Mouse (Mus musculus) neural tube, embryonic 14.5 days (tissue): ENCODE measurements around the gene Adipor2. TPM values are rescaled to one million over a fixed set of nuclear protein-coding genes. Genes with fewer than 3 reads are reported as not detected.

Source experiments
- ATAC-seq: fragments of 200-750 bp; cut with Nextera tagmentation; 2 replicates; pipeline ENCODE4 v1.8.0; 2017; ENCODE audit warnings: low read depth, mild to moderate bottlenecking, moderate TSS enrichment, moderate library complexity
- H3K27ac ChIP-seq: fragments of 300-500 bp; sonication (generic); 2 replicates; pipeline ENCODE4 v1.5.1; 2014; ENCODE audit warnings: low read depth, mild to moderate bottlenecking, control low read depth, low read length, moderate library complexity, mixed read lengths
- H3K27me3 ChIP-seq: fragments of 300-500 bp; sonication (generic); 2 replicates; pipeline ENCODE4 v1.6.1; 2014; ENCODE audit warnings: low read length; ENCODE audit not compliant: control insufficient read depth, insufficient read depth
- H3K36me3 ChIP-seq: fragments of 300-500 bp; sonication (generic); 2 replicates; pipeline ENCODE4 v1.6.1; 2014; ENCODE audit warnings: low read length, mixed read lengths; ENCODE audit not compliant: control insufficient read depth, insufficient read depth
- H3K4me1 ChIP-seq: fragments of 300-500 bp; sonication (generic); 2 replicates; pipeline ENCODE4 v1.6.1; 2014; ENCODE audit warnings: low read length; ENCODE audit not compliant: control insufficient read depth, insufficient read depth
- H3K4me2 ChIP-seq: fragments of 300-500 bp; sonication (generic); 2 replicates; pipeline ENCODE4 v1.6.1; 2014; ENCODE audit warnings: mild to moderate bottlenecking, low read depth, low read length, control low read depth
- H3K4me3 ChIP-seq: fragments of 300-500 bp; sonication (generic); 2 replicates; pipeline ENCODE4 v1.5.1; 2014; ENCODE audit warnings: low read depth, low read length, control low read depth, mixed read lengths
- H3K9ac ChIP-seq: fragments of 300-500 bp; sonication (generic); replicated peaks from 2 replicates; pipeline ENCODE4 v1.6.1; 2014; ENCODE audit warnings: low read depth, mild to moderate bottlenecking, control low read depth, low read length, mixed read lengths
- H3K9me3 ChIP-seq: fragments of 300-500 bp; sonication (generic); 2 replicates; pipeline ENCODE4 v1.6.1; 2016; ENCODE audit warnings: low read length; ENCODE audit not compliant: control insufficient read depth
- WGBS: fragments of 180-500 bp; shearing (Covaris S2); extraction: QIAGEN DNeasy Blood & Tissue Kit; methylation state at CpG from one replicate; pipeline ENCODE4 v1.1.7; 2014; 5-methylcytosine and 5-hydroxymethylcytosine counted together
- polyA plus RNA-seq: library from polyadenylated mRNA; unstranded; fragments of >200 nt; fragmentation: Nextera tagmentation; extraction: Ambion mirVana; gene quantifications from 2 replicates; pipeline ENCODE4 v1.2.1, GENCODE M21; 2014

Adipor2 gene
- polyA plus RNA-seq, 1 experiment from 2014 or later, result 36.2 TPM

- no peak for ATAC-seq
- Histone ChIP-seq H3K9ac (no peak overlapping the region), H3K27ac (no peak overlapping the region), H3K27me3 (0 out of 2 replicates have a peak, but pooled peaks cover 3% of the 10 kb centered on the region), H3K9me3 (no peaks in the 10 kb centered on the region), H3K36me3 (no peaks in the 10 kb centered on the region), H3K4me3 (no peak overlapping the region), H3K4me1 (peaks cover 17% of the 10 kb centered on the region), H3K4me2 (no peak overlapping the region)
- WGBS, result 53% methylated on average over 3 of the region's 3 CpGs
Observed at GRCm38 (mm10) chr6:119333831-119334230, 83.7 kb downstream of the Adipor2 start.

DNA sequence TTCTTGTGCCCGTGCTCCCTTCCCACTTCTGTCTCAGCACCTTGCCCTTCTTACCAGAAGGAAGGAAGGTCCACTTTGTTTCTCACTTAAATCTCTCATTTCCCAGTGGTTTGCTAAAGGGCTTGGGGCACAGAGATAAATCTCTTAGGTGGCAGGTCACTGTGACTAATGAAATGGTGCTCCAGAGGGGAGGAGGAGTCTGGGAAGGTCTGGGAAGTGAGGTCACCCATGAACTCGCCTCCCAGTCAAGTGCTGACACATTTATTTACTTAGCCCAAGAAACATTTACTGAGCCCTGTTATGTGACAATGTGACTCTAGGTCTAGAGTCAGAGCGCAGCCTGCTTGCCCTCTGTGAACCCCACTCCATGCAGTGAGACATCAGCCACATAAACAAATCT is 84.3 kb downstream of the Adipor2 start:
- H3K36me3 ChIP-seq, result no peaks in the 10 kb centered on the region
- peaks cover 3% of the 10 kb centered on the region; the same call in 1 of the 2 replicates for H3K27me3 ChIP-seq
- WGBS, result 9% methylated on average over 3 of the region's 3 CpGs
- H3K27ac ChIP-seq, result no peak overlapping the region
- H3K4me1 ChIP-seq, result peaks cover 17% of the 10 kb centered on the region
- H3K4me2 ChIP-seq, result no peak overlapping the region
- no peak overlapping the region for H3K9ac ChIP-seq
- H3K4me3 ChIP-seq, result no peak overlapping the region
- no peaks in the 10 kb centered on the region for H3K9me3 ChIP-seq
- ATAC-seq, result no peak

- H3K27me3 ChIP-seq, result peaks cover 7% of the 10 kb centered on the region; the same call in 1 of the 2 replicates
Observed at GRCm38 (mm10) chr6:119332111-119332510, 85.4 kb downstream of the Adipor2 start.

DNA sequence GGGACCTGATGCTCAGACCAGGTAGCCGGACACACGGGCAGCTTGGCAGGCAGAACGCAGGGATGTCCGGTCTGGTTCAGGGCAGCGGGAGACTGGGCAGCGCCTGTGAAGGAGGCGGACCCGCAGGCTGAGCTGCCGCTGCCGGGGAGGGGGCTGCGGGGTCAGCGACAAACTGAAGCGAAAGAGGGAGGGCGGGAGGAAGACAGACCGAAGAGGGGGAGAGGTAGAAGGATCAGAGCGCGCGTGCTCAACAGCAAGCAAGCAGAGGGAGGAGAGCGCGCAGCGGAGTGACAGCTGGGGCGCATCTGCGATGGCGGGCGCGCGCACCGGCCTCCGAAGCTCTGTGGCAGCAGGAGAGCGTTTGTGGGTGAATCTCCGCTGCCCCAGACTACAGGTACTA is 87.0 kb downstream of the Adipor2 start, which contains the start of gene Lrtm2:
Gene Lrtm2, minus strand, starts transcription at position 261 of the 400 bp plus-strand sequence.
- Histone ChIP-seq H3K27me3 (peaks cover 7% of the 10 kb centered on the region; the same call in 1 of the 2 replicates), H3K9me3 (no peaks in the 10 kb centered on the region), H3K36me3 (no peaks in the 10 kb centered on the region), H3K4me2 (peak within 1 kb of the TSS; percentile 78), H3K4me3 (peak within 1 kb of the TSS; percentile 48), H3K27ac (peak within 1 kb of the TSS; percentile 52; the same call in 1 of the 2 replicates), H3K4me1 (peaks cover 20% of the 10 kb centered on the region), H3K9ac (peak within 1 kb of the TSS; percentile 55)
- ATAC-seq, result peak; percentile 33
- WGBS, result under 1% methylated on average over 30 of the region's 31 CpGs

More at GRCm38 (mm10) chr6:119332111-119332510, 85.4 kb downstream of the Adipor2 start:
- Histone ChIP-seq H3K9ac (no peak overlapping the region), H3K4me1 (peaks cover 17% of the 10 kb centered on the region), H3K4me3 (no peak overlapping the region), H3K9me3 (no peaks in the 10 kb centered on the region), H3K36me3 (no peaks in the 10 kb centered on the region), H3K27ac (no peak overlapping the region), H3K4me2 (no peak overlapping the region)
- no peak for ATAC-seq
- 20% methylated on average over 1 of the region's 1 CpGs for WGBS

GRCm38 (mm10) chr6:119329936-119330335 is 87.6 kb downstream of the Adipor2 start:
- Histone ChIP-seq H3K4me3 (peak overlapping the region; percentile 48), H3K36me3 (no peaks in the 10 kb centered on the region), H3K9me3 (no peaks in the 10 kb centered on the region), H3K27me3 (peaks cover 7% of the 10 kb centered on the region; the same call in 1 of the 2 replicates), H3K27ac (peak overlapping the region; percentile 52; the same call in 1 of the 2 replicates), H3K4me1 (peaks cover 20% of the 10 kb centered on the region), H3K9ac (peak overlapping the region; percentile 55), H3K4me2 (peak overlapping the region; percentile 78)
- 14% methylated on average over 6 of the region's 6 CpGs for WGBS
- peak; percentile 36 for ATAC-seq

DNA sequence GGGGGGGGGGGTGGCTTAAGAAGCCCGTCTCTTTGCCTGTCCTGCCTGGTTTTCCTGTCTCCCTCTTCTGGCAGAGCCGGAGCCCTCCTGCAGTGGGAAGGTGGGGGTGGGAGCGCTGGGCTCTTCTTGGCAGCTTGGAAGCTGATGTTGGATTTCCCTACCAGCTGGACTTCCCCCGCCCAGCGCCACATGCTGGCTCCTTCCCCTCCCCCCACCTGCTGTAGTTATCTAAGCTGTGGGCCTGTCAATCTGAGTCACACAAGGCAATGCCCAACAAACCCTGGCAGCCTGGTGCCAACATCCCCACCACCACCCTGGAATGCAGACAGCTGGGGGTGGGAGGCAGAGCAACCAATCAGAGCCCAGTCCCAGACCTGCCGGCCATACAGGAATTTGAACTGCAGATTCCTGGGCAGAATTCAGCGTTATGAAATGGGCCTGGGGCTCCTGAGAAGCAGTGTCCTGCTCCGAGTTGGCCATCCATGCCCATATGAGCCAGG is 88.2 kb downstream of the Adipor2 start:
- ATAC-seq, result peak; percentile 75
- Histone ChIP-seq H3K36me3 (no peaks in the 10 kb centered on the region), H3K9me3 (no peaks in the 10 kb centered on the region), H3K4me2 (peak overlapping the region; percentile 78), H3K27ac (peak overlapping the region; percentile 55), H3K4me3 (peak overlapping the region; percentile 48), H3K9ac (peak overlapping the region; percentile 55; the same call in 1 of the 2 replicates), H3K4me1 (peaks cover 20% of the 10 kb centered on the region), H3K27me3 (peaks cover 7% of the 10 kb centered on the region; the same call in 1 of the 2 replicates)
- 2% methylated on average over 8 of the region's 8 CpGs for WGBS

DNA sequence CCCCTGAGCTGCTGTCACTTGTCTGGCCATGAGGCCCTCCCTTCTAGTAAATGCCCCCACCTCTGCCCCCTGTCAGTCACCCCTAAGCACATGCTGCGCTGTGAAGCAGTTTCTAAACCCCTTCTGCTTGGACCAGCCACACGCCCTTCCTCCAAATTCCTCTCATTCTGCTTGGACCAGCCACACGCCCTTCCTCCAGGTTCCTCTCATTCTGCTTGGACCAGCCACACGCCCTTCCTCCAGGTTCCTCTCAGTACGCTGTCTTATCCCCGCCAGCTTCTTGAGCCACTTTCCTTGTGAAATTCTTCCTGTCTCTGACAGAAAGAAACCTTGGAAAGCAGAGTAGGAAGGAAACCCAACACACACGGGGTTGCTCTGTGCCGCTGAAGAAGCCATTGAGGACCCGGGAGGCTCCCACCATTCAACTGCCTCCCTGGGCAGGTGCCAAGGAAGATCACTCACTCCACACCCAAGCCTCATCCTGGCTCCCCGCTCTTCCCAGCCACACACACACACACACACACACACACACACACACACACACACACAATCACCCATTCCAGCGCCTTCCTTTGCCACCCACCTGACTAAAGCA is 88.9 kb downstream of the Adipor2 start:
- Histone ChIP-seq H3K4me2 (peak overlapping the region; percentile 78), H3K27me3 (peaks cover 7% of the 10 kb centered on the region; the same call in 1 of the 2 replicates), H3K36me3 (no peaks in the 10 kb centered on the region), H3K4me3 (peak overlapping the region; percentile 48), H3K4me1 (peaks cover 20% of the 10 kb centered on the region), H3K9me3 (no peaks in the 10 kb centered on the region), H3K27ac (peak overlapping the region; percentile 55), H3K9ac (0 out of 2 replicates have a peak overlapping the region, but pooled peaks have one; percentile 16)
- WGBS, result 18% methylated on average over 11 of the region's 11 CpGs
- ATAC-seq, result peak; percentile 29

DNA sequence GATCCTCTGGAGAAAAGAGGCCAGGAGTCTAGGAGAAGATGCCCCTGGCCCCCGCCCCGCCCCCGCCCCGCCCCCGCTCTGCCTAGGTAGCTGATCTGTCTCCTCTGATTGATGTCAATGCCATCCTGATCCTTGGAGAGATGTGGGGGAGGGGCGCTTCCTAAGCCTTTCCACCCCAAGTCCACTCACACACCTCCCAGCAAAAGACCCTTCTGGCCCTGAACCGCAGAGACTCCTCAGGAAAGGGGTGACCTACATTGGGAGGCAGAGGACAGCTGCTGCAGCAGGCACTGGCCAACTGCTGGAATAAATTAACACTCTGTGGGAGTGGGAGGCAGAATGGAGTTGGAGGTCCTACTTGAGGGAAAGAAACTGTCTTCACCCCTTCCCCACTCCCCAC is 91.0 kb downstream of the Adipor2 start:
- Histone ChIP-seq H3K4me1 (peaks cover 20% of the 10 kb centered on the region), H3K9ac (no peak overlapping the region), H3K9me3 (no peaks in the 10 kb centered on the region), H3K27ac (no peak overlapping the region), H3K4me2 (no peak overlapping the region), H3K27me3 (peaks cover 7% of the 10 kb centered on the region; the same call in 1 of the 2 replicates), H3K36me3 (no peaks in the 10 kb centered on the region), H3K4me3 (no peak overlapping the region)
- 43% methylated on average over 7 of the region's 7 CpGs for WGBS
- ATAC-seq, result no peak

- H3K4me3 ChIP-seq, result no peak overlapping the region
- H3K4me2 ChIP-seq, result no peak overlapping the region
- H3K9me3 ChIP-seq, result no peaks in the 10 kb centered on the region
- ATAC-seq, result no peak
- WGBS, result 70% methylated on average over 6 of the region's 6 CpGs
- H3K4me1 ChIP-seq, result peaks cover 15% of the 10 kb centered on the region
- H3K36me3 ChIP-seq, result no peaks in the 10 kb centered on the region
- H3K9ac ChIP-seq, result no peak overlapping the region
- no peak overlapping the region for H3K27ac ChIP-seq
- H3K27me3 ChIP-seq, result peaks cover 7% of the 10 kb centered on the region; the same call in 1 of the 2 replicates
Observed at GRCm38 (mm10) chr6:119325978-119326377, 91.5 kb downstream of the Adipor2 start.
